Mouse (Mus musculus) embryonic facial prominence, embryonic 11.5 days (tissue): ENCODE data around the gene Cep135. TPM values are rescaled to one million over a fixed set of nuclear protein-coding genes. Genes with fewer than 3 reads are reported as not detected.

ENCODE experiments used
- ATAC-seq: fragments of 200-750 bp; cut with Nextera tagmentation; replicated peaks from 2 replicates; pipeline ENCODE4 v1.8.0; 2017; ENCODE audit warnings: low read depth; ENCODE audit not compliant: insufficient number of reproducible peaks, low FRiP score, low TSS enrichment
- DNase-seq: peaks from one replicate; pipeline ENCODE4 v3.0.0-alpha.2; 2015; ENCODE audit warnings: low spot score
- H3K27ac ChIP-seq: fragments of 300-500 bp; sonication (generic); replicated peaks from 2 replicates; pipeline ENCODE4 v1.5.1; 2014; ENCODE audit warnings: mild to moderate bottlenecking, low read depth, low read length, control low read depth
- H3K27me3 ChIP-seq: fragments of 300-500 bp; sonication (generic); 2 replicates; pipeline ENCODE4 v1.6.1; 2014; ENCODE audit warnings: mild to moderate bottlenecking, low read length, moderate library complexity, mixed read lengths; ENCODE audit not compliant: control insufficient read depth, insufficient read depth
- H3K36me3 ChIP-seq: fragments of 300-500 bp; sonication (generic); replicated peaks from 2 replicates; pipeline ENCODE4 v1.6.1; 2014; ENCODE audit warnings: low read depth, mild to moderate bottlenecking, low read length, moderate library complexity, mixed read lengths; ENCODE audit not compliant: control insufficient read depth, insufficient read depth
- H3K4me1 ChIP-seq: fragments of 300-500 bp; sonication (generic); 2 replicates; pipeline ENCODE4 v1.6.1; 2014; ENCODE audit warnings: low read length, mixed read lengths; ENCODE audit not compliant: control insufficient read depth, insufficient read depth
- H3K4me2 ChIP-seq: fragments of 300-500 bp; sonication (generic); 2 replicates; pipeline ENCODE4 v1.6.1; 2014; ENCODE audit warnings: low read depth, mild to moderate bottlenecking, control low read depth, low read length, moderate library complexity
- H3K4me3 ChIP-seq: fragments of 300-500 bp; sonication (generic); 2 replicates; pipeline ENCODE4 v1.5.1; 2014; ENCODE audit warnings: low read depth, low read length, control low read depth
- H3K9ac ChIP-seq: fragments of 300-500 bp; sonication (generic); replicated peaks from 2 replicates; pipeline ENCODE4 v1.6.1; 2014; ENCODE audit warnings: mild to moderate bottlenecking, control low read depth, low read length
- H3K9me3 ChIP-seq: fragments of 300-500 bp; sonication (generic); replicated peaks from 2 replicates; pipeline ENCODE4 v1.6.1; 2016; ENCODE audit warnings: mild to moderate bottlenecking, low read length, inconsistent platforms, mixed read lengths; ENCODE audit not compliant: control insufficient read depth
- WGBS: fragments of 180-500 bp; shearing (Covaris S2); extraction: QIAGEN DNeasy Blood & Tissue Kit; methylation state at CpG from one replicate; pipeline ENCODE4 v1.1.7; 2014; 5-methylcytosine and 5-hydroxymethylcytosine counted together
- polyA plus RNA-seq: library from polyadenylated mRNA; unstranded; fragments of >200 nt; fragmentation: Nextera tagmentation; extraction: Ambion mirVana; gene quantifications from 2 replicates; pipeline ENCODE4 v1.2.1, GENCODE M21; 2014

Cep135 gene
- polyA plus RNA-seq, 1 experiment from 2014 or later = 13.3 TPM

DNA sequence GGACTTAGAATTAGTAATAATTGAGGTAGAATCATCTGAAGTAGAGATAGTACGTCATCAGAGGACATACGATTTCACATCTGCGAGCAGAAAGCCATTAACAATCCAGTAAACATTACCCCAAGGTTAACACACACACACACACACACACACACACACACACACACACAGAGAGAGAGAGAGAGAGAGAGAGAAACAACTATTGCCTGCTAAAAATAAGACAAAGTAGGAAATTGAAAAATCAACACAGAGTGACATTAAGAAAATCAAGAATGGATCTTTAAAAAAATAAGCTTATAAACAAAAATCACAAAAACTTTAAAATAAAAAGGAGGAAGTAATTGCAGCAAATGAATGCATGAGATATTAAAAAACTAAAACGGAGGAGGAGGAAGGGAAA, 61.4 kb downstream of the Cep135 start:
- Histone ChIP-seq H3K4me2 (no peak overlapping the region), H3K9me3 (no peaks in the 10 kb centered on the region), H3K27me3 (no peaks in the 10 kb centered on the region), H3K36me3 (no peaks in the 10 kb centered on the region), H3K4me3 (no peak overlapping the region), H3K27ac (no peak overlapping the region), H3K4me1 (no peaks in the 10 kb centered on the region), H3K9ac (no peak overlapping the region)
- DNase-seq = no peak
- WGBS = 82% methylated on average over 4 of the region's 4 CpGs
- no peak for ATAC-seq

DNA sequence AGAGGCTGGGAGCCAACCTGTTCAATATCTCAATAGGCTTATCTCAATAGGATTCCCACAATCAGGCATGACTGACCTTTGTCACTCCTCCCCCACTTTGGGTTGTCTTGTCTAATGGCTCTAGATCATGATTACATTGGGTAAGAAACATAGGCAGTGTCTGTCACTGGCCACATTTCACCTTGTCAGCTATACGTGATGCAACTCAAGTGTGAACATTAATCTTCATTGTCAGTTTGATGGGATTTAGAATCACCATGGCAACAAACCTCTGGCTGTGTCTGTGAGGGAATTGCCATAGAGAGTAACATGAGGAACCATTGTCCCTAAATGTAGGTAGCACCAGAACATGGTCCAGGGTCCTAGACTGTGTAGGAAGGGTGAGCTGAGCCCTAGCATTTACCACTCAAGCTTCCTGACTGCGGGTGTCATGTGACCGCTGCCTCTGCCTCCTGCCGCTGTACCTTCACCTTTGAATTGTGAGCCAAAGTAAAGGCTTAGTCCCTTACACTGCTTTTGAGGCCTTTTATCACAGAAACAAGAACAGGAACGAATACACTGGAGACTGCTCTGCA, 62.7 kb downstream of the Cep135 start:
- Histone ChIP-seq H3K27ac (no peak overlapping the region), H3K9ac (no peak overlapping the region), H3K4me2 (no peak overlapping the region), H3K4me3 (no peak overlapping the region), H3K36me3 (no peaks in the 10 kb centered on the region), H3K9me3 (no peaks in the 10 kb centered on the region), H3K4me1 (no peaks in the 10 kb centered on the region), H3K27me3 (no peaks in the 10 kb centered on the region)
- 74% methylated on average over 5 of the region's 5 CpGs for WGBS
- peak; percentile 65; the same call in 1 of the 2 replicates for ATAC-seq
- no peak for DNase-seq

DNA sequence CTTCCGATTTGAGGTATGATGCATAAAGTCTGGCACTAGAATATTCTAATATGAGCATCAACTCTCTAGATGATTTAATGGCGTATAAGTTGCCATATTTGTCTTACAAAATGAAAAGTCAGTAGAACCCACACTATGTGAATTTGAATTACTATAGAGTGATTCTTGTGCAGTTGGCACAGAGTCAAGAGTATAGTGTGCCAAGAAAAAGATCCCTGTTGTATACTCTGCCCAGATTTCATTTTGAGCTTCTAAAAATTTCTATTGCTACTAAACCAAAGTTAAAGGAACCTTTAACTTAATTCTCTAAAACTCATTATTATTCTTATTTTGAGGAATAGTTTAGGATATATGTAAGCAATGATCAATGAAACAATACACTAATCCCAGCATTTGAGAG, 67.7 kb downstream of the Cep135 start, which contains the start of gene C530008M17Rik:
TSS of gene C530008M17Rik (plus strand) at position 301 of the 400 bp plus-strand sequence.
- H3K27me3 ChIP-seq = no peaks in the 10 kb centered on the region
- DNase-seq = no peak
- no peaks in the 10 kb centered on the region for H3K4me1 ChIP-seq
- 98% methylated on average over 2 of the region's 2 CpGs for WGBS
- no peak for ATAC-seq
- H3K36me3 ChIP-seq = no peaks in the 10 kb centered on the region
- H3K9ac ChIP-seq = peak within 1 kb of the TSS; percentile 99
- H3K4me2 ChIP-seq = peak within 1 kb of the TSS; percentile 93
- H3K9me3 ChIP-seq = no peaks in the 10 kb centered on the region
- H3K4me3 ChIP-seq = peak within 1 kb of the TSS; percentile 72
- no peak within 1 kb of the TSS for H3K27ac ChIP-seq

DNA sequence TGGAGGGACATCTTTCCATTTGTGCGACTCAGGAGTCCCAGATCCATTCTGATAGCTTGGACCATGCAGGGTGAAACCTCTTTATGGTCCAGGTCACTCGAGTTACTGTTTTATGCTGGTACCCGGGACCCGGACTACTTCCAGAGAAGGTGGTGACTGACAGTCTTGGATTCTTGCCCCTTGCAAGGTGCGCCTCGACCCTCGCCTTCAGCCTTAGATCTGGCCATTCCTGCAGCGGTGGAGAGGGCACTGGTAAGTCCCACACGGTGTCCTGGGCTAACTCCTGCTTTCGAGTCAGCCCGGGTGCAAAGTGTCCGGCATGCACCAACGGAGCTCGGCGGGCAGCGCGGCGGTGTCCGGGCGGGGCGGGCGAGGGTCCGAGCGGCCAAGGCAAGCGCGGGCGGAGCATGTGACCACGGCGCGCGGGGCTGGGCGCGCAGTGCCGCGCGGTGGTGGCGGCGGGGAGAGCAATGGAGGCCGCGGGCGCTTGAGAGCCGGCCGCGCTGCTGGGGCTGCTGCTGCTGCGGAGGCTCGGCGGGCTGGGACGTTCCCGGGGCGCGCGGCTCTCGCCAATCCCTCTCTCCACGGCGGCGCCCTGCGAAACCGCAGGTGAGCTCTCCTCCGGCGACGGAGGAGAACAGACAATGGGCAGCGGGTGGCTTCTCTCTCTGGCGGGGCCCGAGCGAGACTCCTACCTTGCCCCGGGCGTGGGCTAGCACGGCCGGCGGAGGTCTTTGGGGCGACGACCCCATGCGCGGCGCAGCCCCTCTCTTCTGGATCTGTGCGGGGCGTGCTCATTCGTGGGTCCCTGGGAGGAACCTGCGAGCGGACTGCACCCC, 69.0 kb downstream of the Cep135 start:
- Histone ChIP-seq H3K9ac (peak overlapping the region; percentile 99), H3K36me3 (no peaks in the 10 kb centered on the region), H3K27me3 (no peaks in the 10 kb centered on the region), H3K4me1 (no peaks in the 10 kb centered on the region), H3K9me3 (no peaks in the 10 kb centered on the region), H3K27ac (peak overlapping the region; percentile 88), H3K4me3 (peak overlapping the region; percentile 72), H3K4me2 (peak overlapping the region; percentile 93)
- ATAC-seq = peak; percentile 88
- WGBS = 1% methylated on average over 73 of the region's 80 CpGs
- DNase-seq = peak; percentile 85

DNA sequence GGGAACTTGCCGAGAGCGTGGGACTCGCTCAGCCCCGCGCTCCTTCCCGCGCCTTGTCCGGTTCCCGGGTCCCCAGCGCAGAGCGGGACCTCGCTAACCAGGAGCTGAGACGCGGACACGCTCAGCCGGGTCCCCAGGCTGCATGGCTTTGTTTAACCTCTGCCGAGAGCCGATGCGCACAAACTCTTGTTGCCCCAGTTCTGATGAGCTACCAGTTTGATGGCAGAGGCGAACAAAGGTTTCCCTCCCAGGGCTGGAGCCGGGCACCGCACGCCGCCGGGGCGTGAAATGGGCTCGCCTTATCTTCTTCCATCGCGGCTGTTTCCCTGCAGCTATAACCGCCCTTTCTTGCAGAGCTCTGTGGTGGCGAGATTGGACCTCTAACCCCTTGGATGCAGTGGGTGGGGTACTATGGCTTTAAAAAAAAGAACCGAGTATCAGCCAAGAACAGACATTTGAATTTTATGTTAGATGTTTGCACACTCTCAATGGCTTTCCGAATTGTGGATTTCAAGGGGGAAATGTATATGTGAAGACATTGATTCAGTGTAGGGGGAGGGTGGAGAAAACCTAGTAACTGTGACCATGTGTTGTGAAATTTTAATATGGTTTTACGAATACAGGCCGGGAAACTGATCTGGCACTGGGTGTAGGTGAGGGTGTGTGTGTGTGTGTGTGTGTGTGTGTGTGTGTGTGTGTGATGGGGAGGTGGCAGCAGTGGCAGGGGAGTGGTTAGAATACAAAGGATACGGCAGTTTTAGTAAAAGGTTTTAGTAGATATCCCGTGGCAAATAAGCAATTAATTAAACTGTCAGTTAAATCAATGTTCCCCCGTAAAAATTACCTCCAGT, 69.8 kb downstream of the Cep135 start:
- Histone ChIP-seq H3K36me3 (no peaks in the 10 kb centered on the region), H3K27ac (peak overlapping the region; percentile 88), H3K9ac (peak overlapping the region; percentile 99), H3K9me3 (no peaks in the 10 kb centered on the region), H3K4me1 (no peaks in the 10 kb centered on the region), H3K27me3 (no peaks in the 10 kb centered on the region), H3K4me3 (peak overlapping the region; percentile 72), H3K4me2 (peak overlapping the region; percentile 93)
- DNase-seq (peak; percentile 70), ATAC-seq (peak; percentile 74)
- 2% methylated on average over 38 of the region's 38 CpGs for WGBS

DNA sequence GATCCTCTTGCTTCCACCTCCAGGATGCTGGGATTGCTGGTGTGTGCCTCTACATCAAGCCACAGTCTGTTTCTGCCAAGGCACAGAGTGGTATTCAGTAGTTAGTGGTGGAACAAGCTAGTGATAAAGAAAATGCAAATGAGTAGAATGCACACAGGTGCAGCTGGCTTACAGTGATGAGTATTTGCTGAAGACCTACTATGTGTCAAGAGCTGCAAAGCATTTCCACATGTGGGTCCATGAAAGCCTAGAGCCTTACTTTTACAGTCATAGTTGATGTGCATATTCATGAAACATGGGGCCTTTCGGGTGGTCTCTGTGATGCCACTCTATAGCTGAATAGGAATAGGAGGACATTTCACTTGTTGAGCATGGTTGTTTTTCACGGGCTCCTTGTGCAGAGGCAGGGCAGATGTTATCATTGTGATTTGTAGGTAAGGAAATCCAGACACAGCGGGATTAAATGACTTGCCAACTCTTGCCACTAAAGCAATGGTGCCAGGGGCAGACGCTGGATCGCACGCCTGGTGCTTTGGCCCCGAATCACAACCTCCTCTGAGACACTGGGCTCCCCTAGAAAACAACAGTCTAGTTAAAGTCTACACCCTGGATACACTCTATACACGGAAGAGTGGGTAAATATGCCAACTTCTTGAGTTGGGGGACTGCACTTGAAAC, 71.6 kb downstream of the Cep135 start:
- H3K27me3 ChIP-seq = no peaks in the 10 kb centered on the region
- H3K4me1 ChIP-seq = no peaks in the 10 kb centered on the region

DNA sequence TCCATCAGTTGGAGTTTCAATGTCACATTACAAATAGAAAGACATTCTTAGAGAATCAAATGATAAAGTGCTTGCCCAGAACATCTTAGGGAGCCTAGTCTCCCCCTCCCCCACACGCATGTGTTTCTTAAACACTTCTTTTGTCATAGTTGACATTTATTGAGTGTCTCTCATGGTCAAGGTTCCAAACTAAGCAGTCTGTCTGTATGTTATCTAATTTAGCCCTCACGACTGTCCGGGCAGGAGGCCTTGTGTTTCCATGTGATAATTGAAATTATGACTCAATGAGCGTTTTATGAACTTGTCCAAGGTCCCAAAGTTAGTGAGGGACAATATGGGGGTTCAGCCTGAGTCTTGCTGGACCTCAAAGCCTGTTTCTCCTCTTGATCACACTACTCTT, 72.8 kb downstream of the Cep135 start:
- H3K9ac ChIP-seq = no peak overlapping the region
- H3K9me3 ChIP-seq = no peaks in the 10 kb centered on the region
- no peak overlapping the region for H3K4me2 ChIP-seq
- 86% methylated on average over 4 of the region's 4 CpGs for WGBS
- H3K36me3 ChIP-seq = no peaks in the 10 kb centered on the region
- DNase-seq = no peak
- H3K27ac ChIP-seq = no peak overlapping the region
- ATAC-seq = no peak
- H3K4me3 ChIP-seq = no peak overlapping the region
- no peaks in the 10 kb centered on the region for H3K4me1 ChIP-seq
- H3K27me3 ChIP-seq = no peaks in the 10 kb centered on the region

More for the DNA sequence above, 71.6 kb downstream of the Cep135 start:
- DNase-seq (no peak), ATAC-seq (no peak)
- no peak overlapping the region for H3K4me2 ChIP-seq
- H3K27ac ChIP-seq = no peak overlapping the region
- H3K36me3 ChIP-seq = no peaks in the 10 kb centered on the region
- no peak overlapping the region for H3K9ac ChIP-seq
- H3K9me3 ChIP-seq = no peaks in the 10 kb centered on the region
- 87% methylated on average over 8 of the region's 8 CpGs for WGBS
- H3K4me3 ChIP-seq = no peak overlapping the region
